Mouse (Mus musculus) T-helper 1 cell (primary cell): ENCODE measurements around the gene Ticam1.

ENCODE experiments used
- in situ Hi-C: fragments of 300-600 bp; cut with MboI, MseI; formaldehyde crosslinking; loops from one replicate; pipeline ENCODE4 v1.15.1; 2025; ENCODE audit warnings: high pct_unique_total_duplicates

The Ticam1 gene

DNA sequence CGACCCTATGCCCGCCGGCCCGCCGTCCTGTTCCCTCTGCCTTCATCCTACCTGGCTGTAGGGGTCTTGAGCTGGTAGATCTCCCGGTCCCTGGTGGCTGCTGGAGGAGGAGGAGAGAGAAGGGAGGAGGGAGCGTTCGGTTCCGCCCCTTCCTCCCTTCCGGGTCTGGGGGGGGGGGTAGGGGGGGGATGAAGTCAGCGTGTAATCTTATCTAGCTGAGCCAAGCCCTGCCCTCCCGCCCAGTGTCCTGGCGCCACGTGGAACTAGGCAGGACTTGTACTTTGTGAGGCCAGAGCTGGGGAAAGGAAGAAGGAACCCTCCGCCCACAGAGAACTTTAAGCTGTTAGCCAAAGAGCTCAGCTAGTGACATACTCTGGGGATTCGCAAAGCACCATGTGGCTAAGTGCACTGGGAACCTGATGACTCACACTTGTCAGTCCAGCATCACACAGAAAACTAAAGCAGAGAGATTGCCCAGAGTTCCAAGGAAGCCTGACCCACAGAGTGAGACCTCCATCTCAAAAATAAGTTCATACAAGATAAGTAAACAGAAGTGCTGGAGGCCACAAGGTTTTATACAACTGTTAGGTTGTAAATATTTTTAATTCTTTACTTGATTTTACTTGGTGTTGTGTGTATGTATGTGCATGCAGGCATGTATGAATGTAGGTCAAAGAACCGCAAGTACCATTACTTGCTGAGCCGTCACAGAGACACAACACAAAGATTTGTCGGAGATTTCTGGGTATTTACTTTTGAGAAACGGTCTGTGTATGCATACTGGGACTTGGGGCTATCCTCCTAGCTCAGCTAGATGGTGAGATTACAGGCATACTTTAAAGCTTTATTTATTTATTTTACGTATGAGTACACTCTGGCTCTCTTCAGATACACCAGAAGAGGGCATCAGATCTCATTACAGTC, at the start of gene Ticam1:
Ticam1 (minus strand) TSS at position 144 of the 924 bp plus-strand sequence.
- in situ Hi-C loops: loop anchor here (25.0 kb wide), 1 partner anchor 1010 kb away; the partner anchor contains the start of gene Vav1

DNA sequence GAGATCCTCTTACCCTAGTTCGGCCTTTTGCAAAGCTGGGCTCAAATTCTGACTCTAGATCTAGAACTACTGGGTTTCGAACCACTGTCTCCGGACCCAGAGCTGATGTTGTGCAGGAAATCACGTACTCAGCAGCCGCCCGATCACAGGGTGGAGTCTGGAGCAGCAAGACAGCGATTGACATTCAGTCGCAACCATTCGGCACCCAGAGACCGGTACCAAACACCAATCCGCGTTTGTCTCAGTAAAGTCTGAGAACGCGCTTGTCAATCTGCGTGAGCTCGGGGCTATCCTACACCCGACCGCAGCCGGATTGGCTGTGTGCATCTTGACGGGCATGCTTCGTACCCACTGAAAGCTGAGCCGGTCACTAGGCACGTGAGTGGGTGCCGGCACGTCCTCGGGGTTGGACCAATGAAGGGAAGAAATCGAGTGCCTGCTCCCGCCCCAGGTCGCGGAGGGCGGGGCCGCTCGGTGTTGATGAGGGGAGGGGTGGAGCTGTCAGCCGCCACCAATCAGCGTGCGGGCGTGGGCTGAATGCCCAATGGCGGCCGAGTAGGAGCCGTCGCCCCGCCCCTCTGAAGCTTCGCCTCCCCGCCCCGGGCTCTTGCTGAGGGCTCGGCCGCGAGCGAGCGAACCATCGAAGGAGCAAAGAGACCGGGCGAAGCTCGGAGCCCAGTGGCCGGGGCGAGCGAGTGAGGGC, 49.0 kb upstream of the Ticam1 start, which contains the start of gene Kdm4b:
Kdm4b (plus strand) TSS at position 613 of the 703 bp plus-strand sequence.
- in situ Hi-C loops: no loop called here

DNA sequence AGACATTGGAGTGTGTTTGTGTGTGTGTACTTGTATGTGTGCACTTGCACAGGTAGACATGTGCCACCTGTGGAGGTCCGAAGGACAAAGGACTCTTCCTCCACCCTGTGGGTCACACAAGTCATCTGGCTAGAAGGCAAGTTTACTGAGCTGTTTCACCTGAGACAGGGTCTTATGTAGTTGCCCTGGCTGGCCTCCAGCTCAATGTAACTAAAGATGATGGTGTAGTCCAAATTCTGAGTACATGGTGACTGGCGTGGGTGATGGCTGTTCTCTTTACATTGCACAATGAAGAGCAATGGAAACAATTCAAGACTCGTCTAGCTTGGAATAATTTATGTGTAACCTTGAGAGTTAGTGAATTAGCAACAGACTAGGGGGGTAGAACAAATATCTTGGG, 47.8 kb upstream of the Ticam1 start:
- in situ Hi-C loops: no loop called here

DNA sequence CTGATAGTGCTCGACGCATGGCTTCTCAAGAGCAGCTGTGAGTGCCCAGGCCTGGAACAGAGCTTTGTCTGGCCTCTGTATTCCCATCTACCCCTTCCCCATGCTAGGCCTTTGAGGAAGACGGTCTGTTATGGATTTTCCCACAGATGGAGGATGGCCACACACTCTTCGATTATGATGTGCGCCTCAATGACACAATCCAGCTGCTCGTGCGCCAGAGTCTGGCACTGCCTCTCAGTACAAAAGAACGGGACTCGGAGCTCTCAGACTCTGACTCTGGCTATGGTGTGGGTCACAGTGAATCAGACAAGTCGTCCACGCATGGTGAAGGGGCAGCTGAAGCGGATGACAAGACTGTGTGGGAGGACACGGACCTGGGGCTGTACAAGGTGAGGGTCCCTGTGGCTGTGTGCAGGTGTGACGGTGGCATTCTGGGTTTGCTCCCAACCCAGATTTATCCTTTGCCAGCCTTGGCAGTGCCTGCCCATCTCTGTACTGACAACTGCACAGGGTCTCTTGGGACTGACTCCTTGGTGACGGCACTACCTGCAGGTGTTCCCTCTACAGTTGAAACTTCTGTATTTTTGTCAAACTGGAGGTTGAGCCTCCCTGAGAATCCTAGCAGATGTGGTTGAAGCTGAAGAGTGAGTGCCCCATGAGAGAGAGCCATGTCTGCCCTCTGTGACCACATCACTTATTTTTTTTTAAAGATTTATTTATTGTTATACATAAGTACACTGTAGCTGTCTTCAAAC, 32.8 kb upstream of the Ticam1 start:
- in situ Hi-C loops: loop anchor here (10.0 kb wide), 1 partner anchor 685 kb away; the partner anchor contains the start of genes Alkbh7 and Clpp

DNA sequence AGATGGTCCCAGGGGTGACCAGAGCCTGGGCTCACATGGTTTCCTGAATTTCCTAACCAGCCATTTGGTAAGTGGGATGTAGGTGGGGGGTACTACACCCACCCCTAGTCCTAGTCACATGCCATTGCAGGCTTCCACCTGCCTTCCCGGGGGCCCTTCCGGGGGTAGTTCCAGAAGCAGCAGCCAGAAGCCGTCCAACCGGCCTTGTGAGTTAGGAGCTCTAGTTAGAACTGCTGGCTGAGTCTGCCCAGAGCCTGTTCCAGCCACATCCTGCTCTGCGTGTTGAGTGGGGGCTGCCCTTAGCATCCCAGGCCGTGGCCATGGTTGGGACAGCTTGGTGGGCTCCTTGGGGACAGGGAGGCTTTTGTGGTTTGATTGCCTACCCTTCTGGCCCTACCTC, 31.5 kb upstream of the Ticam1 start:
- in situ Hi-C loops: loop anchor here (10.0 kb wide), 1 partner anchor 687 kb away; the partner anchor contains the start of genes Alkbh7 and Clpp

DNA sequence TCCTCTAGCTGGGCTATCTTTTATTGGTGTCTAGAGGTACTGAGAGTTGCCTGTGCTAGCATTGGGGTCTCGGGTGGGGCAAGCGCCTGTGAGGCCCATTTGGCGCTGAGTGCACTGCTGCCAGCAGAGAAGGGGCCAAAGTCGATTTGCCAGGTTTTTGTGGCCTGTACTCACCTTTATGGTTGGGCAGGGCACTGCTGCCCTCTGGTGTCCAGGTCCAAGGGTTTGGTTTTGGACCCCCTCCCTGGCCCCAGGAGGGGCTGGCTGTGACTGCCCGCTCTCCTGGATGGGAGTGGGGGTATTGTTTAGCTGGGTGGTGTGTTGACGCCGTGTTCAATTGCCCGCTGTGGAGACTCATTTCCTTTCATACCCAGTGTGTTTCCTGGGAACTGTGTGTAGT, 29.2 kb upstream of the Ticam1 start:
- in situ Hi-C loops: loop anchor here (10.0 kb wide), 1 partner anchor 689 kb away; the partner anchor contains the start of genes Alkbh7 and Clpp

DNA sequence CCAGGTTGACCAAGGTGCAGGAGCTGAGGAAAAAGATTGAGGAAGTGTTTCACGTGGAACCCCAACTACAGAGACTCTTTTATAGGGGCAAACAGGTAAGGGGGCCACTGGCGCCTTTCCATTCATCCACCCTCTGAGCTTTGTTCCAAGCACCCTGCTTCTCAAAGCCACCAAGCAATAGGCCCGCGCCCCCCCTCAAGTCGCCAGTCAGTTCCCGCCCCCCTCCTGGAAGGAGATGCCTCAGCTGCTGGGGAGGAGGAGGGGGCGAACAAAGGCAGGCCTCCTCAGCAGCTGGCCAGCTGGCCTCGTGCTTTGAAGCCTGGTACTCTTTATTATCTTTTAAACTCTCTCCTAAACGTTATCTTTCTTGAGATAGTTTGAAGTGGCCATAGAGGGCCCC, 28.6 kb upstream of the Ticam1 start:
- in situ Hi-C loops: loop anchor here (10.0 kb wide), 1 partner anchor 690 kb away; the partner anchor contains the start of genes Alkbh7 and Clpp

DNA sequence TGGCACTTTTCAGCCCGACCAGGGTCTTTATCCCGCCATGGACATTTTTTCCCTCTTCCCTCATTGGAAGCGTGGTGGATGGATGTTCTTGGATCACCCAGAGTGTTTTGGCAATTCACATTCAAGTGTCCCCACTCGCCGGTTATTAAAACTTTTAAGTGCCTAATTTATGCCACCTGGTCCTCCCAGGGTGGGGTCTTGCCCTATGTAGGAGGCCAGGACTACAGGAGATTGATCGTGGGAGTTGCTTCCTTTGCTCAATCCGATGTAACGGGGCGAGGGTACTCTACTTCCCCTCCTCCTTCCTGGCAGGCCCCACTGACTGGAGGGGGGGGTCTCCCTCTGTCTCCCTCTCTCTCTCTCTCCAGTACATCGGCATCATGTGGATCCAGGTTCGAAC, 28.1 kb upstream of the Ticam1 start:
- in situ Hi-C loops: loop anchor here (10.0 kb wide), 1 partner anchor 690 kb away; the partner anchor contains the start of genes Alkbh7 and Clpp

DNA sequence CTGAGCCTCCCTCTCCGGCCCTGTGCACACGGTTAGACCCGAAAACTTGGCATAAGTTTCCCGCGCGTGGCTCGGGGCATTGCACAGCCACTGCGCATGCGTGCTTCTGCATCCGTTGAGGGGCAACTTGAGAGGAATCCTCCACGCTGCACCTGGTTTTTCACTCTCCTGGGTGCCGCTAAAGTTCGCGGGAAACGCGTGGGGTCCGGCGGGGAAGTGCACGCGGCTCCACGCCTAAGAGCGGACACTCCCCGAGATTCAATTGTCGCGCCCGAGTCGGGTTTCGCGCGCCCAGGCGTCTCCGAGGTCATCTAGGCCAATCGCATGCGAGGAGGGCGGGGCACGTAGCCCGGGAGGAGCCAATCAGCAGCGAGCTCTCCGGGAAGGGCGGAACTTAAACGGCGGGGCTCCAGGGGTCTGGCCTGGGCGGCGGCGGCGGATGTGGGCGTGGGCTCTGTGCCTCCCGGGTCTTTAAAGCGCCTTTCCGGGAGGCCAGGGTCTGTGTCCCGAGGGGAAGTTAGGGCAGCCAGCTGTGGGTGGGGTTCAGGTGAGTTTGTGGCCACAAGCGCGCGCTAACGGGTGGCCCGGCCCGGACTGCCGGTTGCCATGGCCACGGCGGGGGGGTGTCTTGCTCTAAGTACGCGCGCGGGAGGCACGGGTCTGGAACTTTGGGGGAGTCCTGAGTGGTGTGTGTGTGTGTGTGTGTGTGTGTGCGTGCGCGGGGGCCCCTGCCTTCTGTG, 27.4 kb upstream of the Ticam1 start:
- in situ Hi-C loops: loop anchor here (10.0 kb wide), 1 partner anchor 691 kb away; the partner anchor contains the start of genes Alkbh7 and Clpp

DNA sequence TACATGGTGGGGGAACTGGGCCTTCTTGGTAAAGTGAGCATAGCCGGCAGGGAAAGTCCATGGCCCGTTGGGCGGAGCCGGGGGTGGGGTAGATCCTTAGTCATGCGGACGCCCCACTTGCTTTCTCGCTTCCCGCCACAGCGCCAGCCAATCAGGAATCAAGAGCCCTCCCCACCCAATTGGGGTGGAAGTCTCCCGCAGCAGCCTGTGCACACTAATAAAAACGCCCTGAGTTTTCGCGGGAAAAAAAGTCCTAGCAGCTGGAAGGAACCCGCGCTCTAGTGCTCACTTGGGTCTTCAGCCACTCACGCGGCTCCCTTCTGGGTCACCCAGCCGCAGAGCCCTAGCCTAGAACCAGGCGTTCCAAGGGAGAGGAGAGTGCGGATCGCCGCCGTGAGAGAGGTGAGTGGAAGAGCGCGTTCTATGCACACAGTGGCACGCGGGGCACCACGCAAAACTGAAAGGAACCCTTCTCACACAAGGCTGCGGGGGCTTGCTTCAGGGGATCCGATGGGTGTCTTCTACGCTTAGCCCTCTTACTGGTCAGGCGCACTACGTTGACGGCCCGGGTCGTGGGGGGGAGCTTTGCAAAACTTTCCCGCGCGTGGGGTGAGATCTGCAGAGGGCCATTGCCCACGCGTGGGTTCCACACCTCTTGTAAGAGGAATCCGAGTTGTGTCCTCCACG, 26.7 kb upstream of the Ticam1 start, which contains the start of gene Uhrf1:
Uhrf1 (plus strand) TSS at position 162 of the 687 bp plus-strand sequence.
- in situ Hi-C loops: loop anchor here (10.0 kb wide), 1 partner anchor 691 kb away; the partner anchor contains the start of genes Alkbh7 and Clpp

DNA sequence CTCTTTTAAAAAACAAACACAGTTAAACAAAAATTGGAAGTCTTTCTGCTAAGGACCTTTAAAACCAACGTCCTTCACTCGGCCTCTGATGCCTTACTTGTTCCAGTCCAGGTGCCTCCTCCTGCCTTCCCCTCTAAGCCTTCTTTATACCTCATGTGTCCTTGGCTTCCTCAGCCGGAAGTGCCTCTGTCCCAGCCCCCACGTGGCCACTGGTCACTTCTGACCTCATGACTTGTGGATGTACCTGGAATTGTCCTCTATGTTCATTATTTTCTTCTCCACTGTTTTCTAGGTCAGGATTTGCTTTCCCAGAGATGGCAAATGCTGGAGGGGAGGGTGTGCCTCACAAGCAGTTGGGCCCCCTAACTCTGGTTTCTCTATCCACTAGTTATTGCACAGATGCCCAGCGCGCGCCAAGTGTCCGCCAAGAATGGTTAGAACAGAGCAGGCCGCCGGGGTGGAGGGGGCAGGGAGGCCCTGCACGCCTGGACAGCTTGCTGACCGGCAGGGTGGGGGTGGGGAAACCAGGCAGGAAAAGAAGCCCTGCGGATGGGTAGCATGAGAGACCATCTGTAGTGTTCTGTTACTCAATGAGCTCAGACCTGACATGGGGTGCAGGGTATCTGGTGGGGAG, 25.9 kb upstream of the Ticam1 start:
- in situ Hi-C loops: loop anchor here (10.0 kb wide), 1 partner anchor 692 kb away; the partner anchor contains the start of genes Alkbh7 and Clpp

DNA sequence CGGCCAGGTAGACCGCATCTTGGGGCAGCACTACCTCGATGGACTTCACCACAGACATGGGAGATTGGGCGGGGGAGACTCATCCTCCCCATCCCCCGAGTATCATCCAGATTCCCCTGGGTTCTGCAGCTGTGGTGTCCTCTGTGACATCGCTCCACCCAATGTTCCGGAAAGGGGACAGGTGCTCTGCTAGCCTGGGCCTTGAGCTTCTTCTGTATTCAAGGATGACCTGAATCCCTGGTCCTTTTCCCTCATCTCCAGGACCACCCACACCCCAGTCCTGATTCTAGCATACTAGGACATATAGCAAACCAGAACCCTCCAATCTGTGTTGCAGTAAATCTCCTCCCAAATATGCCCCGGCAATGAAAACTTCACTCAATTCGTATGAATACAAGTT, 23.6 kb upstream of the Ticam1 start, which contains the start of gene Arrdc5:
Arrdc5 (minus strand) TSS at position 101 of the 400 bp plus-strand sequence.
- in situ Hi-C loops: loop anchor here (10.0 kb wide), 1 partner anchor 695 kb away; the partner anchor contains the start of genes Alkbh7 and Clpp

DNA sequence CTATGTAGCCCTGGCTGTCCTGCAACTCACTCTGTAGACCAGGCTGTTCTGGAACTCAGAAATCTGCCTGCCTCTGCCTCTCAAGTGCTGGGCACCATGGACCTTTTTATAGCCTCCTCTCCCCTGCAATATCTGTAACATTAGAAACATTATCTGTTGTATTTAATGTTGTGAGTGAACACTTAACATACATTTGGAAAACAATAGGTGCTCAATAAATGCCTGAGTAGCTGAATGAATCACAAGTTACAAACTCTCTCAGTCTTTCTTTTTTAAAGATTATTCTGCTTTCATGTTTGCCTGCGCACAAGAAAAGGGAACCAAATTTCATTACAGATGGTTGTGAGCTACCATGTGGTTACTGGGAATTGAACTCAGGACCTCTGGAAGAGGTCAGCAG, 21.7 kb upstream of the Ticam1 start:
- in situ Hi-C loops: loop anchor here (25.0 kb wide), 1 partner anchor 989 kb away; the partner anchor contains the start of gene Vav1

DNA sequence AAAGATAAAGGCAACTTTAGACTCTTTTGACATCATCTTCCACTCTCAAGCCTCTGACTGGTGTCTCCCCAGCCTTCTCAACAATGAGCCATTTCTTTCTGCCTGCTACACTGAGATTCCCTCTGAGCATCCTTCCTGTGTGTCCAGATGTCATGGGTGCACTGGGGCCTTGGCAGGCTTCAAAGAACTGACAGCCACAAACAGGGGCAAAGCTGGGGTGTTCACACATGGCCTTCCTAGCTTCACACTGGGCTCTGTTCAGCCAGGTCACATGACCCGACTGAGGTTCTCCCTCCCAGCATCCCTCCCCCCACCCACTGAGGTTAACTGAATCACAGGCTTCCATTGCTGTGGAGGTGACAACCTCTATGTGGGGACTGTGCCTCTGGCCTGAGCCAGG, 19.6 kb upstream of the Ticam1 start:
- in situ Hi-C loops: loop anchor here (25.0 kb wide), 1 partner anchor 991 kb away; the partner anchor contains the start of gene Vav1

DNA sequence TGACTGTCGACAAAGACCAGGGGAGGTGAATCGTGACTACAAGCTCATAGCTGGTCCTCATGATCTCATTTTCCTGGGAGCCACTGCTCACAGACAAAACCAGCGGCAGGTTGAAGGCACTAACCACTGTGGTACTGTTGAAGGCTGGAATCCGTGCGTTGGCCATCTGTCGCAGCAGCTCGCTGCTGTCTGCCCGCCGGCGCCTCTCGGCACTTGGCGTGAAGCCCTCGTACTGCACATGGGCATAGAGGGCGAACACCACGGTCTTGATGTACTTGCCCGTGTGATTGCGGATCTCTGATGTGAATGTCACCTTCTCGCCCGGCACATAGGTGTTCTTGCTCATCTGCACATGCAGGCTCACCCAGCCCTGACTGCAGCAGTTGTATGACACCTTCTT, 17.7 kb upstream of the Ticam1 start:
- in situ Hi-C loops: loop anchor here (25.0 kb wide), 1 partner anchor 993 kb away; the partner anchor contains the start of gene Vav1

DNA sequence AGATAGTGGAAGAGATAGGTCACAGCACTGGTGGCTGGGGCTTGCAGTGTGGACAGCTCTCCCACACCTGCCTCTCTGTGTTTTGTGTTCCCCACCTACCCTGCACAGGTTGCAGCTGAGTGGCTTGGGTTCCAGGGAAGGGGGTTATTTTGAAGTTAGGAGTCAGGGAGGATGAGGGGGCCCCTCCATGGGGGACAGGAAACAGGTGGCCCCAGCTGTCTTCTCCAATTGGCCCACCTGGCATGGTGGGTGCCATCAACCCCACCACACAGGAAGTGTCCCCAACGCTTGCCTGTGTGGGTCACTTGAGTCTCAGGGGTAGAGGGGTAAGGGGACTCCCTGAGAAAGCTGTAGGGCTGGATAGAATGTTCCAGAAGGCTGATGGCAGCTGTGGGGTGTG, 16.7 kb upstream of the Ticam1 start:
- in situ Hi-C loops: loop anchor here (25.0 kb wide), 1 partner anchor 994 kb away; the partner anchor contains the start of gene Vav1

DNA sequence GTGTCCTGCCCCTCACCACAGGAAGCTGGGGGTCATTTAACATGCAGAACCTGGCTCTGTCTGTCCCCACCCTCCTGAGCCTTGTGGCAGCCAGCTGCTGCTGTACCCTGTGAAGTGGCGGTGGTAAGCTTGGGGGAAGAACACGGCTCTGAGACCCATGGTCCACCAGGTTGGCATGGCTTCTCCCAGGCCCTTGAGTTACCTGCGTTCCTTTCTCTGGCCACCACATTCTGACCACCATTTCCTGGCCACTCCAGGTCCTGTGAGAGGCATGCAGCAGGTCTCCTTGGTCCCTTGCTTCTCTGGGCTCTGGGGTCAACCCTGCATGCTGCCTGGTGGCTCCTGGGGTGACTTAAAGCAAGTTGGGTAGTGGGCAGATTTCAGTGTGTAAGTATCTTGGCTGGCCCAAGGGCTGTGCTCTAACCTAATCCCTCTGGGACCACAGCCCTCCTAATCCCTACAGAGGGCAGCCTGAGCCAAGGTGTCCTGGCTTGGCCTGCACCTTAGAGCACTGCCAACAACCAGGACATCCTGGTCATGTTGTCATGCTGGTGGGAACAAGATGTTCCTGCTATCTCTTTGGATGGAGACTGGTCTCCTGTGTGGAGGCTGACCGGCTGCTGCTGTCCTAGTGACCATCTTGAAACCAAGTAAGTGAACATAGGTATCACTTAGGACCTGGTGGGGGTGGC, 16.1 kb upstream of the Ticam1 start, which contains the start of gene Plin3:
Plin3 (minus strand) TSS at position 343 of the 692 bp plus-strand sequence.
- in situ Hi-C loops: loop anchor here (25.0 kb wide), 1 partner anchor 995 kb away; the partner anchor contains the start of gene Vav1
